Mouse (Mus musculus) heart, embryonic 13.5 days (tissue): ENCODE data around the gene Mab21l1. TPM values are rescaled to one million over a fixed set of nuclear protein-coding genes. Genes with fewer than 3 reads are reported as not detected.

Experiments
- ATAC-seq: fragments of 200-750 bp; cut with Nextera tagmentation; 2 replicates; pipeline ENCODE4 v1.8.0; 2017; ENCODE audit warnings: moderate TSS enrichment; ENCODE audit not compliant: insufficient number of reproducible peaks, low FRiP score, low TSS enrichment; ENCODE audit errors: extremely low read depth
- H3K27ac ChIP-seq: fragments of 300-500 bp; sonication (generic); replicated peaks from 2 replicates; pipeline ENCODE4 v1.5.1; 2015; ENCODE audit warnings: moderate library complexity, mild to moderate bottlenecking, inconsistent platforms
- H3K27me3 ChIP-seq: fragments of 300-500 bp; sonication (generic); replicated peaks from 2 replicates; pipeline ENCODE4 v1.6.1; 2015; ENCODE audit warnings: mild to moderate bottlenecking, inconsistent platforms
- H3K36me3 ChIP-seq: fragments of 300-500 bp; sonication (generic); 2 replicates; pipeline ENCODE4 v1.6.1; 2015; ENCODE audit warnings: mild to moderate bottlenecking, inconsistent platforms
- H3K4me1 ChIP-seq: fragments of 300-500 bp; sonication (generic); 2 replicates; pipeline ENCODE4 v1.6.1; 2015; ENCODE audit warnings: inconsistent platforms
- H3K4me2 ChIP-seq: fragments of 300-500 bp; sonication (generic); 2 replicates; pipeline ENCODE4 v1.6.1; 2015; ENCODE audit warnings: inconsistent platforms, mild to moderate bottlenecking, moderate library complexity
- H3K4me3 ChIP-seq: fragments of 300-500 bp; sonication (generic); 2 replicates; pipeline ENCODE4 v1.5.1; 2015; ENCODE audit warnings: moderate library complexity, mild to moderate bottlenecking, inconsistent platforms
- H3K9ac ChIP-seq: fragments of 300-500 bp; sonication (generic); 2 replicates; pipeline ENCODE4 v1.6.1; 2015; ENCODE audit warnings: inconsistent platforms, mild to moderate bottlenecking, moderate library complexity
- H3K9me3 ChIP-seq: fragments of 300-500 bp; sonication (generic); 2 replicates; pipeline ENCODE4 v1.6.1; 2016; ENCODE audit warnings: inconsistent platforms
- WGBS: fragments of 180-500 bp; shearing (Covaris S2); methylation state at CpG from one replicate; pipeline ENCODE4 v1.1.7; 2015; ENCODE audit warnings: mixed read lengths; 5-methylcytosine and 5-hydroxymethylcytosine counted together
- polyA plus RNA-seq: library from polyadenylated mRNA; unstranded; fragments of >200 nt; fragmentation: Nextera tagmentation; extraction: Ambion mirVana; gene quantifications from 2 replicates; pipeline ENCODE4 v1.2.1, GENCODE M21; 2015

The Mab21l1 gene
- polyA plus RNA-seq, 1 experiment from 2014 or later: 0.76 TPM

DNA sequence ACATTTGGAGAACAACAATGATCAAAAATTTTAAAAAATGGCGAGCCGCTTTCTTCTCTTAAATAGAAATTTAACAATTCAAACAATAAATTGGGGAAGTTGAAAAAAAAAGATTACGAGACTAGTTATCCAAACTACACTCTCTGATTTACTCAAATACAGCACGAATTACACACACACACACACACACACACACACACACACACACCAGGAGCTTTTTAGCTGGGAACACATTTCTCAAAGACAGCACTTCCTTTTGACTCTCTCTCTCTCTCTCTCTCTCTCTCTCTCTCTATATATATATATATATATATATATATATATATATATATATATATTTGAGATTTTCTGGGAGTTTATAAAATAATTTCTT, 5.9 kb downstream of the Mab21l1 start:
- H3K27ac ChIP-seq: no peak overlapping the region
- peak overlapping the region; percentile 54 for H3K4me3 ChIP-seq
- no peak for ATAC-seq
- peak overlapping the region; percentile 79 for H3K9ac ChIP-seq
- H3K36me3 ChIP-seq: no peaks in the 10 kb centered on the region
- H3K9me3 ChIP-seq: no peaks in the 10 kb centered on the region
- WGBS: 14% methylated on average over 4 of the region's 4 CpGs
- peak overlapping the region; percentile 79 for H3K4me2 ChIP-seq
- peaks cover 45% of the 10 kb centered on the region for H3K27me3 ChIP-seq
- H3K4me1 ChIP-seq: peaks cover 18% of the 10 kb centered on the region

DNA sequence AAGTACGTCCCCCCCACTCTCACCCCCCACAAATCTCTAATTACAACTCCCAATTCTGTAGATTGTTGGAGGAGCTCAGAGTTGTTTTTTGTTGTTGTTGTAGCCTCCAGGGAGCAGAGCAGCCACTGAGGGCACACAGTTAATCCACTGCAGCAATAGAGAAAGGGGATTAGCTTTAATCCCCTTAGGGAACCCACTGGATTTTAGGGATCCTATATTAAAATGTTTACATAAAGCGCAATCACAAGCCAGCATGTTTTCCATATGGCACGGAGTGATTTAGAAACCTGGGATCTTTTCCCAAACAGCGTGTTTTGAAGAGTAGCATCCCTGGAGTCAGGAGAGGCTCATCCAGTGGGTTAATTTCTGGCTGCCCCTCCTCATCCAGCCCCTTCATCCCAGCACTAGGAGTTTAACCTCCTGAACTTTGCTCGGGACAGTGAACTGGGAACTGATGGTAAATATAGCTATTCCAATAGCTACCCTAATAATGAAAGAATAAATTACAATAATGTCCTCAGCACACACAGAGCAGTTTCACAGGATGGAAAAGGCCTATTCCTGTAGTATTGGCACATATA, 6.4 kb downstream of the Mab21l1 start:
- no peaks in the 10 kb centered on the region for H3K36me3 ChIP-seq
- H3K27me3 ChIP-seq: peaks cover 40% of the 10 kb centered on the region
- H3K27ac ChIP-seq: no peak overlapping the region
- H3K4me2 ChIP-seq: no peak overlapping the region
- WGBS: 51% methylated on average over 5 of the region's 5 CpGs
- H3K4me1 ChIP-seq: peaks cover 18% of the 10 kb centered on the region
- no peak overlapping the region for H3K9ac ChIP-seq
- no peak overlapping the region for H3K4me3 ChIP-seq
- H3K9me3 ChIP-seq: no peaks in the 10 kb centered on the region
- ATAC-seq: no peak

DNA sequence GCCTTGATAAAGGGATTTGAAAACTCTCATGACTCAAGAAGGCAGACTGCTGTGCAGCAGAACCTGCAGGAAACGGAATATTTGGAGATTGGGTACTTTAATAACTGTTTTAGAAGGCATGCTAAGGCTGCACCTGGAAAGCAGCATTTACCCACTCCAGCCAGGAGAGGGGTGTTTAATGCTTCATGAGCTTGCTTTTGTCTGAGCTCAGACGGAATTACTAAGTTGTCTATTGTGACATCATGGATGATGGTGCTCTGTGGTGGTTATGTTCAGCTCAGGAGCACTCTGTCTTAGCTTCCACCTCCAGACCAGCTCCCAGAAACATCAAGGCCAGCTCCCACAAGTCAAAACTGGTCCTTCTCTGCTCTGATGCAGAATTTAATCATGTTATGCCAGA, 7.5 kb downstream of the Mab21l1 start:
- no peaks in the 10 kb centered on the region for H3K9me3 ChIP-seq
- H3K36me3 ChIP-seq: no peaks in the 10 kb centered on the region
- no peak overlapping the region for H3K4me2 ChIP-seq
- H3K27me3 ChIP-seq: peaks cover 33% of the 10 kb centered on the region
- H3K4me1 ChIP-seq: peaks cover 22% of the 10 kb centered on the region
- 56% methylated on average over 2 of the region's 2 CpGs for WGBS
- H3K4me3 ChIP-seq: no peak overlapping the region
- no peak for ATAC-seq
- H3K27ac ChIP-seq: no peak overlapping the region
- H3K9ac ChIP-seq: no peak overlapping the region

DNA sequence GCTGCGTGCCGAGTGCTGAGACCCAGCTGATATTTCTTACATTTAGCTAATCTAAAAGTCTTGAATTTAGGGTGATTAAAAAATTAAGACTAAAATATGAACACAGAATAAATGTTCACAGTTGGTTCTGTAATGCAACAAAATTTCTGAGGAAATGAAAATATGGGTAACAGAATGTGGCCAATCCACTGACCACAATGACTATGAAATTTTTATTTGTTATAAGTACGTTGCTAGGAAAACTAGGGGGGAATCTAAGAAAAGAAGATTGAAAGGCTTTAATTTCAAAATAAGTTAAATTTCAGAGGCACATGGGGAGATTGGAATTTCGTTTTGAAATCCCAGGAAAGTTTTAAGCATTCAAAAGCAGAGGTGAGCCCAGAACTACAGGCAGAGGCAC, 8.3 kb downstream of the Mab21l1 start:
- WGBS: 85% methylated on average over 4 of the region's 4 CpGs
- no peak for ATAC-seq
- Histone ChIP-seq H3K4me3 (no peak overlapping the region), H3K36me3 (no peaks in the 10 kb centered on the region), H3K4me2 (no peak overlapping the region), H3K27ac (no peak overlapping the region), H3K9ac (no peak overlapping the region), H3K27me3 (peaks cover 28% of the 10 kb centered on the region), H3K4me1 (peaks cover 25% of the 10 kb centered on the region), H3K9me3 (no peaks in the 10 kb centered on the region)

DNA sequence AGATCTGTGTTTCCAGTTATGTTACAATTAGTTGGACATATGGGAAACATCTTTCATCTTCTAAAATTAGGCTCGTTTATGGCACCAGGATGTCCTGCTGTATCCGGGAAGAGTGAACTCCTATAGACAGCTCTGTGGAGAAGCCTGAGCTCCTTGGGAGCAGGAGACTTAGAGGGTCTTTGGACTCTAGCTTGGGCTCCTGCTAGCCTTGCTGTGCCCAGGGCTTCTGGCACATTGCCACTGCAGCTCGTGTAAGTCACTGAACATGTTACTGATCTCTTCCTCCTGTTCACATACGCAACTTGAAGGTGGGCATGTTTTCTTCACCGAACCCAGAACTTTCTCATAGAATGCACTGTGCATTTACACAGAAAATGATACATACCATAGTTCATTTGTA, 9.9 kb downstream of the Mab21l1 start:
- WGBS: 62% methylated on average over 5 of the region's 5 CpGs
- no peaks in the 10 kb centered on the region for H3K9me3 ChIP-seq
- no peak for ATAC-seq
- H3K4me2 ChIP-seq: no peak overlapping the region
- H3K36me3 ChIP-seq: no peaks in the 10 kb centered on the region
- no peak overlapping the region for H3K27ac ChIP-seq
- H3K27me3 ChIP-seq: peaks cover 12% of the 10 kb centered on the region
- no peak overlapping the region for H3K9ac ChIP-seq
- H3K4me1 ChIP-seq: peaks cover 24% of the 10 kb centered on the region
- H3K4me3 ChIP-seq: no peak overlapping the region

DNA sequence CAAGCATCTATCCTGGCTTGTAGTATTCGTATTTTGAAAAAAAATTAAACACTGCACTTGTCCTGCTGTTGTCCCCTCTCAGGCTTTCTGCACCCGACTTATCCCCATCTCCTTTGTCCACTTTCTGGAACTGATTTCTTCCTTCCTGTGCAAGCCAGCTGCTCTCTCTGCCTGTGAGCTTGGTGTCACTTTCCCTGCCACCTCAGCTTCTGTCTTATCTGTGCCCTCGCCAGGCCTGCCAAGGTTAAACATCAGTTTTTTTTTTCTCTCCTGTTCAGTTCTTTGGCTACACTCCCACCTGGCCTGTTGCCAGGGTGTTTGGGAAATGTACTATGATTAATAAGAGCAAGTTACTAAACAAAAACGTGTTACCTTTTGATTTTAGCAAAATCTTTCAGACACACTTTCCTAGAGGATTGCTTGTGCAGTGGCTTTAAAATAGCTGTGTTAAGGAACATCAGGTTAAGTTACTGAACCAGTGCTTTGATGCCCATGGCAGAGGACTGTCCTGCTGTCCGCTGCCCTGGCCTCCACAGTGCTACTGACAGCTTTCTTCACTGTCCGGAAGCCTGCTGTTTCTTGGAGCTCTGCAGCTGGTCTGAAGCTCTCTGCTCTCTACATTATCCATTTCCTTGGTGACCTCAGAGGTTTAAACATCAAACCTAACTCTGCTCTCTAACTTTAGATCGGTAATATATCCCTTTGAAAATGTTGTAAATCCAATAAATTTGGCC, 11.7 kb downstream of the Mab21l1 start:
- Histone ChIP-seq H3K9ac (peak overlapping the region; percentile 37), H3K4me2 (peak overlapping the region; percentile 42), H3K27me3 (peaks cover 8% of the 10 kb centered on the region; the same call in 1 of the 2 replicates), H3K4me3 (no peak overlapping the region), H3K36me3 (no peaks in the 10 kb centered on the region), H3K9me3 (no peaks in the 10 kb centered on the region), H3K27ac (peak overlapping the region; percentile 88), H3K4me1 (peaks cover 21% of the 10 kb centered on the region)
- ATAC-seq: no peak; the same call in 1 of the 2 replicates
- 20% methylated on average over 7 of the region's 7 CpGs for WGBS

DNA sequence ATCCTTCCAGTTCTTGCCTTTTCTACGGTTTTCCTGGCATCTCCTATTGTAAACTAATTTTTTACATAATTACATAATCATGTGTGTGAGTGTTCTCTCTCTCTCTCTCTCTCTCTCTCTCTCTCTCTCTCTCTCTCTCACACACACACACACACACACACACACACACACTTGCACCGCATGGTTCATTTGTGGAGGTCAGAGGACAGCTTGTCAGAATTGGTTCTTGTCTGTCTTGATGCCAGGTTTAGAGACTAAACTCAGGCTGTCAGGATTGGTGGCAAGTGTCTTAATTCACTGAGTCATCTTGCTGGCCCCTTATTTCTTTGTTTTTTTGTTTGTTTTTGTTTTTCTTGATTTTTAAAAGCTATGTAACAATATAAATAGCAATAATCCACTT, 12.5 kb downstream of the Mab21l1 start:
- H3K27ac ChIP-seq: no peak overlapping the region
- 0 out of 2 replicates have a peak, but pooled peaks cover 3% of the 10 kb centered on the region for H3K27me3 ChIP-seq
- peaks cover 21% of the 10 kb centered on the region for H3K4me1 ChIP-seq
- no peaks in the 10 kb centered on the region for H3K9me3 ChIP-seq
- 74% methylated on average over 2 of the region's 2 CpGs for whole genome bisulfite sequencing
- no peak overlapping the region for H3K9ac ChIP-seq
- no peak overlapping the region for H3K4me2 ChIP-seq
- no peak for ATAC-seq
- H3K4me3 ChIP-seq: no peak overlapping the region
- no peaks in the 10 kb centered on the region for H3K36me3 ChIP-seq

DNA sequence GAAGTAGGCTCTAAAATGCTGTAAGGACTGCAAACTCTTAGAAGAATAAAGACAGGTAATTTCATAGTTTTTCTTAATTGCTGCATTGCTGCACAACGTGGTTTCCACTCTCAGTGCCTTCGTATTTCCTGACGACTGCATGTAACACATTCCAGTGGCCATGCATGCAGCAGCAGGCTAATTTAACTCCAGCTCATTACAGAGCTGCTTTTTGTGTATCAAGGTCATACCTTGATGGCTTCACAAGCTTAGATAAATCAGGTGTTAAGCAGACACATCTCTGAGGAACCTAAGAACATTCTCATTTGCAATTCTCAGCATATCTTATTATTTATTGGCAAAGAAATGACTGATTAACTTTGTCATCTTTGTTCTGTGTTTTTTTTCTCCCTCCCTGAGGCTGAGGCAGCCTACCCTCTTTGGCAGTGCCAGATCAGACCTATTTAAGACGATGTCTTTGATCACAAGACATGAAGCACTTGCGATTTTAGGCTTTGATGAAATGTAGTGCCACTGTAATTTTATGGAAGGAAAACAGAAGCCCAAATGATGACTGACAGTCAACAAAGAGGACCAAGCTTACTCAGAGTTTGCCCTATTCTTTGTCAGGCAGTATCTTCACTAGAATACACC, 32.8 kb downstream of the Mab21l1 start:
- Histone ChIP-seq H3K36me3 (peaks cover 4% of the 10 kb centered on the region), H3K4me2 (no peak overlapping the region), H3K27me3 (no peaks in the 10 kb centered on the region), H3K4me3 (no peak overlapping the region), H3K27ac (no peak overlapping the region), H3K9me3 (no peaks in the 10 kb centered on the region), H3K4me1 (peaks cover 19% of the 10 kb centered on the region), H3K9ac (no peak overlapping the region)
- ATAC-seq: no peak
- WGBS: 55% methylated on average over 5 of the region's 5 CpGs

DNA sequence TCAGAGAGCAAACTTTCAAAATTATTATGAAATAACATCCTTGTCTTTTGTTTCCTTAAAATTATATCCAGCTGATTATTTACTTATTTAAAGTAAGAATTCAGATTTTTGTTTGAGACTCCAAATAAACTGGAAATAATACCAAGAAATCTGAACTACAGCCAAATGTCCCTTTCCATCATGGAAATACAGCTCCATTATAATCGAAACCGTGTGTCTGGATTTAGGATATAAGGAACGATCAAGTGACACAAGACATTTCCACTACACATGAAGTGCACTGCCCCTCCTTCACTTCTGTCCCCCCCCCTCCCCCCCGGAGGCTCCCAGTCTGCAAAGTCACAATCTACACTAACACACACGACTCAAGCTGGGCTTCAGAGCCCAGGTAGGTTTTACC, 33.8 kb downstream of the Mab21l1 start:
- peaks cover 4% of the 10 kb centered on the region for H3K36me3 ChIP-seq
- no peak overlapping the region for H3K4me3 ChIP-seq
- no peak overlapping the region for H3K4me2 ChIP-seq
- WGBS: 66% methylated on average over 5 of the region's 5 CpGs
- ATAC-seq: no peak
- H3K9ac ChIP-seq: no peak overlapping the region
- H3K27ac ChIP-seq: no peak overlapping the region
- H3K27me3 ChIP-seq: no peaks in the 10 kb centered on the region
- peaks cover 19% of the 10 kb centered on the region for H3K4me1 ChIP-seq
- no peaks in the 10 kb centered on the region for H3K9me3 ChIP-seq

DNA sequence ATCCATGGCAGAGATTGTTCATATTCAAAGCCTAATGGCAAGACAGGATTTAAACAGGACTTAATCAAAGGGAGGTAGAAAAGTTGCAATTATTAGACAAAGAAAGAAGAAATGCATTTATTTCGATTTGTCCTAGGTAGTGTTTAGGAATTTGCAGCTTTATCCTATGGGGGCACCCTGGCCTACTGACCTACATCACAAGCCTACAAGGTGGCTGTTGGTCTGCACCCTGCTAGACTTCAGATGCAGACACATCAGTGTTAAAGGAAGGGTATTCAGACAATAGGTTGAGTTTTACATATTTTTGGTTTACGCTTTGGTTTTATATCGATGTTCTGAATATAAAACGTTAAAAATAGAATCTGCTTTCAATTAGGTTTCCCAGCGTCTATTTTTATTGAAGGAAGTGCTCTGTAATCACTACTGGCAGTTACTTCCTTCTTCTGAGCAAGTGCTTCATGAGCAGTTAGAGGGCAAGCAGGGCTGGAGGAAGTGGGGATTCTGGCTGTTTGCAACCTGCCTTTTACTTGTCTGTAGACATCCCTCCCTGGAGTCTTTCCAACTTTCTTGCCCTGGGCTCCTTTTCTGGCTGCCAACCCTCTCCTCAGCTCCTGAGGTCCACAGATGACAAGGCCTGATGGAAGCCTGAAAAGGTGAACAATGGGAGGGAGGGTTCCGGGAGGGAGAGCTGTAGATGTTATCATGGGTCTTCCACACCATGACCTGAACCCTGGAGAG, 34.5 kb downstream of the Mab21l1 start:
- Histone ChIP-seq H3K9ac (no peak overlapping the region), H3K27me3 (no peaks in the 10 kb centered on the region), H3K27ac (peak overlapping the region; percentile 34), H3K36me3 (peaks cover 9% of the 10 kb centered on the region), H3K4me2 (no peak overlapping the region), H3K4me3 (no peak overlapping the region), H3K9me3 (peaks cover 3% of the 10 kb centered on the region; the same call in 1 of the 2 replicates), H3K4me1 (peaks cover 19% of the 10 kb centered on the region)
- no peak for ATAC-seq
- WGBS: 53% methylated on average over 6 of the region's 6 CpGs

DNA sequence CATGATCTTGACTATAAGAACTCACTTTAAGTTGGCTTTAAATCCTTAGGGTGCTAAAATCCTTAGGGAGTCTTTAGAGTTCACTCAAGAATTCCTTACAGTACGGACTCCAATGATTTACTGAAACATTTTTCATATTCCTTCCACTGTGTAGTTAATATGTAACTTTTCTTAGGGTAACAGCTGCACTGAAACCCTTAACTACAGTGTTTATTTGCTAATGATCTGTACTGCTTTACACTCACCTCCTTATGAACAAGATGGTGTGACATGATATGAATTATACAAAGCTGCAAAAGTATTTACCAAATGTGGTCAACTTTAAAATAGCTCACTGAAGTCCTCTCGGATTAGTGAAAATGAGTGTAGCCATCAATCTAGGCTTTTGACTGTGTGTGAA, 35.8 kb downstream of the Mab21l1 start:
- Histone ChIP-seq H3K4me2 (no peak overlapping the region), H3K4me3 (no peak overlapping the region), H3K9ac (no peak overlapping the region), H3K27ac (no peak overlapping the region), H3K36me3 (peaks cover 10% of the 10 kb centered on the region), H3K4me1 (peaks cover 19% of the 10 kb centered on the region), H3K27me3 (no peaks in the 10 kb centered on the region), H3K9me3 (peaks cover 4% of the 10 kb centered on the region; the same call in 1 of the 2 replicates)
- WGBS: 78% methylated on average over 2 of the region's 2 CpGs
- ATAC-seq: no peak
